ENCODE assay signal across 19 mouse cellular contexts in genomic region chr9:14772074-14772473, GRCm38 (mm10). TPM values are rescaled to one million over a fixed set of nuclear protein-coding genes. Genes with fewer than 3 reads are reported as not detected.
"Had no signal": no experiment of that assay in that cellular context is flagged by ENCODE, and none has a peak within 500 bp of the region (broad histone marks: within the 10 kb centered on the region; RNA-seq: fewer than 3 reads in every experiment).

No protein-coding gene starts in this region.

- H3K4me3 ChIP-seq: kidney, embryonic 15.5 days; limb, embryonic 15.5 days; liver, embryonic 12.5 days; midbrain, embryonic 12.5 days had no signal

- H3K36me3 ChIP-seq: kidney, embryonic 15.5 days; limb, embryonic 15.5 days; liver, embryonic 12.5 days; midbrain, embryonic 12.5 days had no signal

- DNase-seq: kidney, adult 2 months; kidney, postnatal 25 days; layer of hippocampus, postnatal 36 days; lung, embryonic 14.5 days; lung, postnatal 10 days; lung, postnatal 4 days; right cerebral cortex, adult 18-20 months; right cerebral cortex, postnatal 25 days; thymus, postnatal 4 days had no signal

- ATAC-seq: liver, embryonic 12.5 days; midbrain, embryonic 16.5 days had no signal

RNA-seq across cellular contexts. Expression of gene 1700012B09Rik, which starts 1.2 kb away (rescaled TPM):
- total RNA-seq: layer of hippocampus, postnatal 36 days; left cerebral cortex, postnatal 25 days; megakaryocyte-erythroid progenitor cell, adult 5-6 weeks had no signal
- polyA plus RNA-seq: kidney, adult 2 months; kidney, embryonic 15.5 days; limb, embryonic 11.5 days; limb, embryonic 15.5 days; liver, embryonic 12.5 days; liver, embryonic 16.5 days; lung, embryonic 14.5 days had no signal

RNA-seq across cellular contexts. Expression of gene Piwil4, which starts 31.5 kb away (rescaled TPM):
- total RNA-seq: layer of hippocampus, postnatal 36 days; left cerebral cortex, adult 8-10 months; left cerebral cortex, postnatal 25 days; megakaryocyte-erythroid progenitor cell, adult 5-6 weeks had no signal
- polyA plus RNA-seq: lung, embryonic 14.5 days had no signal
